Mouse (Mus musculus): Measurements from ENCODE around the gene Pgc. TPM values are rescaled to one million over a fixed set of nuclear protein-coding genes. Genes with fewer than 3 reads are reported as not detected.

Gene Pgc
- polyA plus RNA-seq, 1 experiment from 2014 or later = not detected

GRCm38 (mm10) chr17:47715037-47715436 lies 11.6 kb upstream of the Pgc start:
- WGBS = 56% methylated on average over 3 of the region's 3 CpGs
- no peaks in the 10 kb centered on the region for H3K36me3 ChIP-seq (ENCODE audit: control insufficient read depth, insufficient read depth, low read length)

GRCm38 (mm10) chr17:47721183-47721582 lies 5.5 kb upstream of the Pgc start:
- no peaks in the 10 kb centered on the region for H3K36me3 ChIP-seq (ENCODE audit: control insufficient read depth, insufficient read depth, low read length)
- 82% methylated on average over 4 of the region's 4 CpGs for WGBS

More at GRCm38 (mm10) chr17:47715037-47715436, 11.6 kb upstream of the Pgc start:
- ATAC-seq = no peak
- Histone ChIP-seq H3K4me3 (ENCODE audit: low read length) (no peak overlapping the region), H3K9me3 (ENCODE audit: control insufficient read depth, low read length) (no peaks in the 10 kb centered on the region), H3K9ac (ENCODE audit: low read depth, low read length) (no peak overlapping the region), H3K4me1 (ENCODE audit: control insufficient read depth, insufficient read depth, low read depth, low read length) (no peaks in the 10 kb centered on the region), H3K27ac (ENCODE audit: low read depth, low read length) (no peak overlapping the region), H3K4me2 (ENCODE audit: low read length) (no peak overlapping the region), H3K27me3 (replicated peaks; ENCODE audit: control insufficient read depth, insufficient read depth, low read length) (no peaks in the 10 kb centered on the region)

GRCm38 (mm10) chr17:47730633-47731575 lies 4.3 kb downstream of the Pgc start:
- 51% methylated on average over 24 of the region's 24 CpGs for WGBS

More at GRCm38 (mm10) chr17:47721183-47721582, 5.5 kb upstream of the Pgc start:
- H3K27me3 ChIP-seq (replicated peaks; ENCODE audit: control insufficient read depth, insufficient read depth, low read length) = no peaks in the 10 kb centered on the region
- ATAC-seq = no peak
- no peaks in the 10 kb centered on the region for H3K4me1 ChIP-seq (ENCODE audit: control insufficient read depth, insufficient read depth, low read depth, low read length)
- no peak overlapping the region for H3K4me3 ChIP-seq (ENCODE audit: low read length)
- no peak overlapping the region for H3K9ac ChIP-seq (ENCODE audit: low read depth, low read length)
- H3K9me3 ChIP-seq (ENCODE audit: control insufficient read depth, low read length) = no peaks in the 10 kb centered on the region
- no peak overlapping the region for H3K4me2 ChIP-seq (ENCODE audit: low read length)
- no peak overlapping the region for H3K27ac ChIP-seq (ENCODE audit: low read depth, low read length)

GRCm38 (mm10) chr17:47735553-47736100 lies 9.0 kb downstream of the Pgc start:
- Histone ChIP-seq H3K4me3 (ENCODE audit: low read length) (no peak overlapping the region), H3K4me2 (ENCODE audit: low read length) (no peak overlapping the region), H3K27ac (ENCODE audit: low read depth, low read length) (no peak overlapping the region), H3K9me3 (ENCODE audit: control insufficient read depth, low read length) (no peaks in the 10 kb centered on the region), H3K9ac (ENCODE audit: low read depth, low read length) (no peak overlapping the region), H3K36me3 (ENCODE audit: control insufficient read depth, insufficient read depth, low read length) (no peaks in the 10 kb centered on the region), H3K4me1 (ENCODE audit: control insufficient read depth, insufficient read depth, low read depth, low read length) (peaks cover 15% of the 10 kb centered on the region), H3K27me3 (replicated peaks; ENCODE audit: control insufficient read depth, insufficient read depth, low read length) (peaks cover 10% of the 10 kb centered on the region; the same call in 1 of the 2 replicates)
- WGBS = 75% methylated on average over 14 of the region's 14 CpGs
- ATAC-seq = no peak

More at GRCm38 (mm10) chr17:47730633-47731575, 4.3 kb downstream of the Pgc start:
- no peak overlapping the region for H3K27ac ChIP-seq (ENCODE audit: low read depth, low read length)
- no peaks in the 10 kb centered on the region for H3K36me3 ChIP-seq (ENCODE audit: control insufficient read depth, insufficient read depth, low read length)
- no peak overlapping the region for H3K4me3 ChIP-seq (ENCODE audit: low read length)
- ATAC-seq = no peak
- H3K4me1 ChIP-seq (ENCODE audit: control insufficient read depth, insufficient read depth, low read depth, low read length) = no peaks in the 10 kb centered on the region
- no peak overlapping the region for H3K9ac ChIP-seq (ENCODE audit: low read depth, low read length)
- H3K9me3 ChIP-seq (ENCODE audit: control insufficient read depth, low read length) = no peaks in the 10 kb centered on the region
- H3K4me2 ChIP-seq (ENCODE audit: low read length) = no peak overlapping the region
- H3K27me3 ChIP-seq (replicated peaks; ENCODE audit: control insufficient read depth, insufficient read depth, low read length) = no peaks in the 10 kb centered on the region

- peak within 1 kb of the TSS; percentile 64 for H3K4me3 ChIP-seq (ENCODE audit: low read length)
- H3K36me3 ChIP-seq (ENCODE audit: control insufficient read depth, insufficient read depth, low read length) = no peaks in the 10 kb centered on the region
- H3K9me3 ChIP-seq (ENCODE audit: control insufficient read depth, low read length) = no peaks in the 10 kb centered on the region
- H3K9ac ChIP-seq (ENCODE audit: low read depth, low read length) = peak within 1 kb of the TSS; percentile 72
- peak within 1 kb of the TSS; percentile 92 for H3K4me2 ChIP-seq (ENCODE audit: low read length)
- peaks cover 10% of the 10 kb centered on the region; the same call in 1 of the 2 replicates for H3K27me3 ChIP-seq (replicated peaks; ENCODE audit: control insufficient read depth, insufficient read depth, low read length)
- peak within 1 kb of the TSS; percentile 58 for H3K27ac ChIP-seq (ENCODE audit: low read depth, low read length)
- under 1% methylated on average over 42 of the region's 47 CpGs for WGBS
- H3K4me1 ChIP-seq (ENCODE audit: control insufficient read depth, insufficient read depth, low read depth, low read length) = peaks cover 15% of the 10 kb centered on the region
- peak; percentile 71 for ATAC-seq
Observed at GRCm38 (mm10) chr17:47736856-47737255, 10.2 kb downstream of the Pgc start, which contains the start of gene Tfeb. TSS of gene Tfeb (plus strand) at chr17:47737030.

- Histone ChIP-seq H3K4me1 (ENCODE audit: control insufficient read depth, insufficient read depth, low read depth, low read length) (peaks cover 15% of the 10 kb centered on the region), H3K4me2 (ENCODE audit: low read length) (peak overlapping the region; percentile 92), H3K9me3 (ENCODE audit: control insufficient read depth, low read length) (no peaks in the 10 kb centered on the region), H3K9ac (ENCODE audit: low read depth, low read length) (peak overlapping the region; percentile 72), H3K4me3 (ENCODE audit: low read length) (peak overlapping the region; percentile 64), H3K27ac (ENCODE audit: low read depth, low read length) (peak overlapping the region; percentile 58), H3K36me3 (ENCODE audit: control insufficient read depth, insufficient read depth, low read length) (no peaks in the 10 kb centered on the region), H3K27me3 (replicated peaks; ENCODE audit: control insufficient read depth, insufficient read depth, low read length) (peaks cover 10% of the 10 kb centered on the region; the same call in 1 of the 2 replicates)
- ATAC-seq = peak; percentile 84
- under 1% methylated on average over 39 of the region's 60 CpGs for WGBS
Observed at GRCm38 (mm10) chr17:47737271-47738065, 10.8 kb downstream of the Pgc start.

- ATAC-seq = peak; percentile 19
- no peaks in the 10 kb centered on the region for H3K36me3 ChIP-seq (ENCODE audit: control insufficient read depth, insufficient read depth, low read length)
- peaks cover 10% of the 10 kb centered on the region; the same call in 1 of the 2 replicates for H3K27me3 ChIP-seq (replicated peaks; ENCODE audit: control insufficient read depth, insufficient read depth, low read length)
- H3K9ac ChIP-seq (ENCODE audit: low read depth, low read length) = peak overlapping the region; percentile 65
- 2% methylated on average over 49 of the region's 61 CpGs for WGBS
- H3K4me2 ChIP-seq (ENCODE audit: low read length) = peak overlapping the region; percentile 92
- no peak overlapping the region; the same call in 1 of the 2 replicates for H3K27ac ChIP-seq (ENCODE audit: low read depth, low read length)
- H3K9me3 ChIP-seq (ENCODE audit: control insufficient read depth, low read length) = no peaks in the 10 kb centered on the region
- peaks cover 15% of the 10 kb centered on the region for H3K4me1 ChIP-seq (ENCODE audit: control insufficient read depth, insufficient read depth, low read depth, low read length)
- H3K4me3 ChIP-seq (ENCODE audit: low read length) = peak overlapping the region; percentile 64
Observed at GRCm38 (mm10) chr17:47738066-47738878, 11.6 kb downstream of the Pgc start.
